Mouse (Mus musculus): Measurements from ENCODE around the gene Fbxo9. TPM values are rescaled to one million over a fixed set of nuclear protein-coding genes. Genes with fewer than 3 reads are reported as not detected.

Gene Fbxo9
- total RNA-seq, 2 experiments from 2014 or later: 86.6 to 86.7 TPM

DNA sequence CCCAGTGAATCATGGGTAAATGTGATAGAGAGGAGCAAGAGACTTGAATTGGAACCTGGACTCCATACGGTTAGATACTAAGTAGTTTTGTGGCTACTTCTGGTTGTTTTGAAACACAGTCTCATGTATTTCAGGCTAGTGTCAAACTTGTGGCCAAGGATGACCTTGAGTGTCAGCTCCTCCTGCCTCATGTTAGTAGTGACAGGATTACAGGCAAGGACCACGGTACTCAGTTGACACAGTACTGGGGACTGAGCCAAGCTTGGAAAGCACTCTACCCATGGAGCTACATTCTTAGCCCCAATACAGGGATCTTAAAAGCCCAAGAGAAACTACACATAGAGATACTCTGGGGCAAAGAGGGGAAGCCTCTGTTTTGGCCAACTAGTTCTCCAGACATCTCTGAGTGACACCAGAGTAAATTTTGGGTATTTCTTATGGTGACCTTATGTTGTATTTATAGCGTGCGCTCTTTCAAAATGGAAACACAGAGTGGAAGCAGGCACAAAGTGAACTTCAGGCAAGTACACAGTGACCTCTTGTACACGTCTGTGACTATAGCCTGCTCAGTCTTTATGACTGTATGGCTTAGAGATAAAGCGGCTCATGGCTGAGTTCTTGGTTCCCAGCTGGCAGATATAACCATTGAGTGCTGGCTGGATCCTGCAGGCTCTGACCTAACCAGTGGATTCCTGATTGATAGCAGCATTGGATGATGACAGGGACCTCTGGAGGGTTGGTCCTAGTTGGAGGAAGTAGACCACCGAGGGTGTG is 14.3 kb upstream of the Fbxo9 start:
- no peak for DNase-seq (ENCODE audit: low spot score in 2 of 2)
- Histone ChIP-seq H3K4me3 (no peak overlapping the region), H3K27ac (peak overlapping the region; percentile 64; the same call in 1 of the 2 replicates)
- TF ChIP-seq CTCF (conservative IDR thresholded peaks at IDR 0.05): no peak

DNA sequence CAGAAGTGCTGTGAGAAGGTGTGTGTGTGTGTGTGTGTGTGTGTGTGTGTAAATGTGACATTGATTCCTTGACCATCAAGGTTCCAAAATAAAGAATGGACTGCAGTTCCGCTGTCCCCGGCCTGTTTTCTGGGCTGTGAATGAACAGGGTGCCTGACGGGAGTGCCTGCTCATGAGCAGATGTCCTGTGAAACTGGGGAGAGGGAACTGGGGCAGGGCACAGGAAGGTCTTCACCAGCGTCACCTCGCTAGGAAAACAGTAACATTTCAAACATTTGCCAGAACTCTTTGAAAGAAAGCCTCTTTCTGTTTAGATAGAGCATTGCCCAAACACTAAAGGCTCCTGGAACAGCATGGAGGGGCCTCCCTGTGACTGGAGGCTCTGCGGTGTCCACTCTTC is 13.1 kb upstream of the Fbxo9 start:
- DNase-seq (ENCODE audit: low spot score in 2 of 2): no peak
- TF ChIP-seq CTCF (conservative IDR thresholded peaks at IDR 0.05): no peak
- Histone ChIP-seq H3K4me3 (no peak overlapping the region), H3K27ac (peak overlapping the region; percentile 64; the same call in 1 of the 2 replicates)

- no peak for TF ChIP-seq CTCF (conservative IDR thresholded peaks at IDR 0.05)
- Histone ChIP-seq H3K4me3 (no peak overlapping the region), H3K27ac (peak overlapping the region; percentile 64; the same call in 1 of the 2 replicates)
- DNase-seq (ENCODE audit: low spot score in 2 of 2): no peak
These were observed 12.5 kb upstream of the Fbxo9 start for GRCm38 (mm10) chr9:78121358-78121757.

- no peak for DNase-seq (ENCODE audit: low spot score in 2 of 2)
- no peak overlapping the region for H3K27ac ChIP-seq
- no peak for TF ChIP-seq CTCF (conservative IDR thresholded peaks at IDR 0.05)
- no peak overlapping the region for H3K4me3 ChIP-seq
These were observed 8.8 kb upstream of the Fbxo9 start for GRCm38 (mm10) chr9:78117690-78118089.

DNA sequence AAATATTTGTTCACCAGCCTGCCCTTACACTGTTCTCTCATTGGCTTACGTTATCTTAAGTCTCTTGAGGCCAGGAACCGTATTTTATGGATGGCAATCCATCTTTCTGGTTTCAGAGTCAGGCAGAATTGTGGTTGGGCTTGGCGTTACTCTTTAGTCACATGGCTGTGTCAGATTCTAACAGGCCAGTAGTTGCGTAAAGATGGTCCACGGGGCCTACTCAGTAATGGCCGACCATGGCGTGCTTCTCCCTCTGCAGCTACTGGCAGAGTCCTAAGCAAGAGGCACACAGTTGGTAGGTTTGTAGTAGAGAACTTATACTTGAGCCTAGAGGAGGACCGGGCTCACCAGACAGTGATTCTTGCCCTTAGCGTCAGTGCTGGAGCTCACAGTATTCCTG is 6.9 kb upstream of the Fbxo9 start:
- no peak for DNase-seq (ENCODE audit: low spot score in 2 of 2)
- H3K27ac ChIP-seq: peak overlapping the region; percentile 64; the same call in 1 of the 2 replicates
- H3K4me3 ChIP-seq: no peak overlapping the region
- TF ChIP-seq CTCF (conservative IDR thresholded peaks at IDR 0.05): no peak

DNA sequence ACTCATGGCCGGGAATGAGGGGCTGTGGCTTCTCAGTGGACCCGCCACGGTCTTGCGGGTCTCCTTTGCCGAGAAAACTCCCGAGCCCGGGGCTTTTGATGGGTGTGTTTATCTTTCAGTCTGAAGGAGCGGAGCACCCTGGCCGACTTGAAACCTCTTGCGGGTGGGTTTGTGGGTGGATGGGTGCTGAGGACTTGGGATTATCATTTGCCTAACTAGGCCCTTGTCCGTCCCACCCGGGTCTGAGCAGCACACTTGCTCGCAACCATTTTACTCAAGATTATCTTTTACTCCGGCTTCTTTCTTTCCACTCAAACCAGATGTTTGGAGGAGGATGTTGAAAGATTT is 4.6 kb upstream of the Fbxo9 start:
- TF ChIP-seq CTCF (conservative IDR thresholded peaks at IDR 0.05): no peak
- H3K27ac ChIP-seq: peak overlapping the region; percentile 97
- peak overlapping the region; percentile 91 for H3K4me3 ChIP-seq
- DNase-seq (ENCODE audit: low spot score in 2 of 2): no peak

DNA sequence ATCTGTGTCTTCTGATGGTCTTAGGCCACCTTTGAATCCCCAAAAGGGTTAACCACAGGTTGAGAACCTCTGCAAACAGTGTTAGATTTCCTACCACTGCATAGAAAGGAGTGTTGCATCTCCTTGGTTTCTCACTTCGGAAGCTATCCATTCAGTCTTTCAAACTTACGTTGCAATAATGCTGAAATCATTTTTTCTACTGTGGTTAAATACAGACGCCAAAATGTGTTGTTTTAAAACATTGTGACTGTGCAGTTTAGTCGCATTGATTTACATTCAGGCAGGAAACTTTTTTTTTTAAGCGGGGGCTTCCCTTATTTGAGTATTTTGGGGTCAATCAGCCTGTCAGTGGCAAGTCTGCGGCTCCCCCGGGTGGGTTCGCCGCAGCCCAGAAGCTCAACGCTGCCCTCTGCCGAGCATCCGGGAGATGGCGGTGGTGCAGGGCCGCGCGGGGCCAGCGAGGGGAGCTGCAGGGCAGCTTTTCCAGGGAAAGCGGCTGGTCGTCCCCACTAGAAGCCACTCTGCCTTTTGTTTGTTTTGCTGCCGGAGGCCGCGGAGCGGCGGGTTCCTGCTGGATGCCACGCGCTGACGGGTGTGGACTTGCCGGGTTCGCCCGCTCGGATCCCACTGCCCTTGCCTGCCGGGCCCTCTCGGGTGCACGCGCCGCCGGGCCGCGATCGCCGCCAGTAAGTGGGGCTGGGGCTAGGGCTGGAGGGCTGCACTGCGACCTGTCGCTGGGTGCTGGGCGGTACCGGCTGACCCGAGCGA is 4.1 kb upstream of the Fbxo9 start:
- Histone ChIP-seq H3K27ac (peak overlapping the region; percentile 97), H3K4me3 (peak overlapping the region; percentile 91)
- TF ChIP-seq CTCF (conservative IDR thresholded peaks at IDR 0.05): peak; percentile 100

GRCm38 (mm10) chr9:78111456-78111855 is 2.6 kb upstream of the Fbxo9 start:
- Histone ChIP-seq H3K27ac (no peak overlapping the region), H3K4me3 (no peak overlapping the region)
- no peak for TF ChIP-seq CTCF (conservative IDR thresholded peaks at IDR 0.05)
- no peak for DNase-seq (ENCODE audit: low spot score in 2 of 2)

More for the DNA sequence above, 4.1 kb upstream of the Fbxo9 start:
- peak; percentile 92 to 93 for DNase-seq (ENCODE audit: low spot score in 2 of 2)

GRCm38 (mm10) chr9:78109656-78110055 is 791 bp upstream of the Fbxo9 start:
- peak overlapping the region; percentile 99 for H3K4me3 ChIP-seq
- no peak for DNase-seq (ENCODE audit: low spot score in 2 of 2)
- peak; percentile 61 for TF ChIP-seq CTCF (conservative IDR thresholded peaks at IDR 0.05)
- no peak overlapping the region for H3K27ac ChIP-seq

- Histone ChIP-seq H3K4me3 (peak overlapping the region; percentile 99), H3K27ac (peak overlapping the region; percentile 99)
- no peak for TF ChIP-seq CTCF (conservative IDR thresholded peaks at IDR 0.05)
- DNase-seq (ENCODE audit: low spot score in 2 of 2): peak; percentile 68 to 78
These were observed 711 bp downstream of the Fbxo9 start for GRCm38 (mm10) chr9:78107912-78108795.

GRCm38 (mm10) chr9:78107582-78107911 is 1.3 kb downstream of the Fbxo9 start:
- peak overlapping the region; percentile 99 for H3K4me3 ChIP-seq
- DNase-seq (ENCODE audit: low spot score in 2 of 2): no peak
- H3K27ac ChIP-seq: peak overlapping the region; percentile 99
- TF ChIP-seq CTCF (conservative IDR thresholded peaks at IDR 0.05): no peak

DNA sequence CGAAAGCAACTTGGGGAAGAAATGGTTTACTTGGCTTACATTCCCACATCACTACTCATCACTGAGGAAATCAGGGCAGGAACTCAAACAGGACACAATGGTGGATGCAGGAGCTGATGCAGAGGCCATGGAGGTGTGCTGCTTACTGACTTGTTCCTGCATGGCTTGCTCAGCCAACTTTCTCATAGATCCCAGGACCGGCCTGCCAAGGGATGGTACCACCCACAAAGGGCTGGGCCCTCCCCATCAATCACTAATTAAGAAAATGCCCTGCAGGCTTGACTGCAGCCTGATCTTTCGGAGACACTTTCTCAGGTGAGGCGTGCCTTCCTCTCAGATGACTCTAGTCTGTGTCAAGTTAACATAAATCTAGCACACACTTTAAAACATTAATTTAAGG is 2.0 kb downstream of the Fbxo9 start:
- no peak for TF ChIP-seq CTCF (conservative IDR thresholded peaks at IDR 0.05)
- DNase-seq (ENCODE audit: low spot score in 2 of 2): no peak
- H3K4me3 ChIP-seq: peak overlapping the region; percentile 99; the same call in 1 of the 2 replicates
- no peak overlapping the region for H3K27ac ChIP-seq

DNA sequence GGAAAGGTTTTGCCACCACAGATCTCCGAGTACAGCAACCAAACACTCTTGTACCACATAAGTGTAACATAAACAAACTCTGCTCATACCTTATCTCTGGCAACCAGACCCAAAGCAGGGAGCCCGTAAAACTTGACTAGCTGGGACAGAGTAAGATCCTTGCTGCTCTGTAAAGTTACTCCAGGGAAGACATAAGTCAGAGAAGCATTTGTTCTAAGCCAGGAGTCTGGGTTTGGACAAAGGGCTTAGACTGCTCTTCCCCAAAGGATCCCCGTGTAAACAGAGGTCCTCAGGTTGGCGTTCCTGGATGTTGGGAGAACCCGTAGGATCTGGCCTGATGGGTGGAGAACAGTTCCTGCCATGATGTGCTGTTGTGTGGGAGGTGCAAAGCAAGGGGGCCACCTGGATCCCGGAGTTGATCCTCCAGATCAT is 3.3 kb downstream of the Fbxo9 start:
- DNase-seq (ENCODE audit: low spot score in 2 of 2): no peak
- TF ChIP-seq CTCF (conservative IDR thresholded peaks at IDR 0.05): no peak
- Histone ChIP-seq H3K27ac (no peak overlapping the region), H3K4me3 (no peak overlapping the region)

Measured in layer of hippocampus, adult 2 months (tissue).